Mouse (Mus musculus) small intestine, adult 2 months (tissue): ENCODE measurements around the gene Homer3. TPM values are rescaled to one million over a fixed set of nuclear protein-coding genes. Genes with fewer than 3 reads are reported as not detected.

Experiments
- H3K27ac ChIP-seq: fragments of 200-500 bp; 2 replicates; pipeline ENCODE4 v1.5.1; 2012; ENCODE audit warnings: low read depth, low read length, control low read depth, inconsistent platforms; ENCODE audit not compliant: insufficient read depth
- H3K27me3 ChIP-seq: fragments of 200-500 bp; 2 replicates; pipeline ENCODE4 v1.6.1; 2012; ENCODE audit warnings: mild to moderate bottlenecking, moderate library complexity, low read length, inconsistent platforms; ENCODE audit not compliant: control insufficient read depth, insufficient read depth
- H3K36me3 ChIP-seq: fragments of 200-500 bp; 2 replicates; pipeline ENCODE4 v1.6.1; 2012; ENCODE audit warnings: mild to moderate bottlenecking, low read length, control low read depth, inconsistent platforms; ENCODE audit not compliant: control insufficient read depth, insufficient read depth
- H3K4me1 ChIP-seq: fragments of 200-500 bp; 2 replicates; pipeline ENCODE4 v1.6.1; 2012; ENCODE audit warnings: low read length, inconsistent platforms, mixed read lengths; ENCODE audit not compliant: control insufficient read depth, insufficient read depth, insufficient read length
- H3K4me3 ChIP-seq: fragments of 200-500 bp; 2 replicates; pipeline ENCODE4 v1.5.1; 2012; ENCODE audit warnings: low read depth, mild to moderate bottlenecking, control low read depth, inconsistent platforms, low read length, moderate library complexity
- CTCF ChIP-seq: fragments of 200-500 bp; IDR thresholded peaks from 2 replicates; pipeline ENCODE4 v1.5.1; 2012; ENCODE audit warnings: low read depth, mild to moderate bottlenecking, control low read depth, inconsistent platforms, low read length, moderate library complexity, mixed read lengths; ENCODE audit not compliant: insufficient replicate concordance, insufficient read length; ENCODE audit errors: extremely low read depth
- POLR2A ChIP-seq: fragments of 200-500 bp; IDR thresholded peaks from 2 replicates; pipeline ENCODE4 v1.6.1; 2012; ENCODE audit warnings: low read depth, mild to moderate bottlenecking, control low read depth, inconsistent platforms, low read length, moderate library complexity
- WGBS: fragments of 180-500 bp; shearing (Covaris S2); methylation state at CpG from one replicate; pipeline ENCODE4 v1.1.7; 2018; 5-methylcytosine and 5-hydroxymethylcytosine counted together
- polyA plus RNA-seq: library from polyadenylated mRNA; depleted of rRNA; stranded (reverse); fragments of >200 nt; gene quantifications from 2 replicates; pipeline ENCODE4 v1.2.3, GENCODE M21; 2012

Gene Homer3
- polyA plus RNA-seq, 1 experiment, result 9.4 TPM

- 33% methylated on average over 14 of the region's 14 CpGs for WGBS
- TF ChIP-seq POLR2A (no peak), CTCF (no peak)
- H3K4me3 ChIP-seq, result no peak within 1 kb of the TSS
Measured at GRCm38 (mm10) chr8:70329124-70329834, 46.7 kb downstream of the Homer3 start, which contains the start of gene Gdf1. TSS of gene Gdf1 (plus strand) at chr8:70329817.

DNA sequence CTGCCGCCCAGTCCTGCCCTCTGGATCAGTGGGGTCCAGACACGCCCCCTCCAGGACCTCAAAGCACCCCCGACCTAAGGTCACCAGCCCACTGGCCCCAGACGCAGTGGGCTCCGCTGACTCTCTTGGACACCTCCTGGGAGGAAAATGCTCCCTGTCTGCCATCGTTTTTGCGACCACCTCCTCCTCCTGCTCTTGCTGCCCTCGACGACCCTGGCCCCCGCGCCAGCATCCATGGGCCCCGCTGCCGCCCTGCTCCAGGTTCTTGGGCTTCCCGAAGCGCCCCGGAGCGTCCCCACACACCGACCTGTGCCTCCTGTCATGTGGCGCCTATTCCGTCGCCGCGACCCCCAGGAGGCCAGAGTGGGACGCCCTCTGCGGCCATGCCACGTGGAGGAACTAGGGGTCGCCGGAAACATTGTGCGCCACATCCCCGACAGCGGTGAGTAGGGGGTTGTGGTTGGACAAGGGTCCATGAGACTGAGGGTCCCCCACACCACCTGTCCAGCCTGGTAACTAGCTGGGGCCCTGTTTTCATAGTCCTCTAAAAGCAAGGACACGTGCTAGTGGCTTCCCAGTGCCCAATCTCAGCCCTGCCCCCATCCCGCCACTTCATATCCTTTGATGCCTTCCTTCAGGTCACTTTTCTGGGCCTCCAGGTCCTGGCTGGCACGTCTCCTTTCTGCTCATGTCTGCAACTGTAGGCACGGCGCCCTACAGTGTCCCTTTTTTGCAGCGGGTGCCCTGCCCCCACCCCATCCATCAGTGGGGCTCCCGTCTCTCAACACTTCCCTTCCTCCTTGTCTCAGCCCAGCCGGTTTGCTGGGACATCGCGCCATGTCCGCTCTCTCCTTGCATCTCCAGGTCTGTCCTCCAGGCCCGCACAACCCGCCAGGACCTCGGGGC is 47.5 kb downstream of the Homer3 start:
- Histone ChIP-seq H3K27ac (no peak overlapping the region), H3K4me3 (no peak overlapping the region), H3K4me1 (no peaks in the 10 kb centered on the region), H3K36me3 (peaks cover 43% of the 10 kb centered on the region), H3K27me3 (no peaks in the 10 kb centered on the region)
- WGBS, result 35% methylated on average over 45 of the region's 45 CpGs
- TF ChIP-seq CTCF (no peak), POLR2A (no peak)

More at GRCm38 (mm10) chr8:70329124-70329834, 46.7 kb downstream of the Homer3 start, which contains the start of gene Gdf1:
- Histone ChIP-seq H3K4me1 (no peaks in the 10 kb centered on the region), H3K27ac (no peak within 1 kb of the TSS), H3K36me3 (peaks cover 35% of the 10 kb centered on the region), H3K27me3 (no peaks in the 10 kb centered on the region)

DNA sequence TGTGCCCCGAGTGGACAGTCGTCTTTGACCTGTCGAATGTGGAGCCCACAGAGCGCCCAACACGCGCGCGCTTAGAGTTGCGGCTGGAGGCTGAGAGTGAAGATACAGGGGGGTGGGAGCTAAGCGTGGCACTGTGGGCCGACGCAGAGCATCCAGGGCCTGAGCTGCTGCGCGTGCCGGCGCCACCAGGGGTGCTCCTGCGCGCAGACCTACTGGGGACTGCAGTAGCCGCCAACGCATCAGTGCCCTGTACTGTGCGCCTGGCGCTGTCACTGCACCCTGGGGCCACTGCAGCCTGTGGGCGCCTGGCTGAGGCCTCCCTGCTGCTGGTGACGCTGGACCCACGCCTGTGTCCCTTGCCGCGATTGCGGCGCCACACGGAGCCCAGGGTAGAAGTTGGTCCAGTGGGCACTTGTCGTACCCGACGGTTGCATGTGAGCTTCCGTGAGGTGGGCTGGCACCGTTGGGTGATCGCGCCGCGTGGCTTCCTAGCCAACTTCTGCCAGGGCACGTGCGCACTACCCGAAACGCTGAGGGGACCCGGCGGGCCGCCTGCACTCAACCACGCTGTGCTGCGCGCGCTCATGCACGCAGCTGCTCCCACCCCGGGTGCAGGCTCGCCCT is 48.2 kb downstream of the Homer3 start:
- TF ChIP-seq CTCF (no peak), POLR2A (no peak)
- Histone ChIP-seq H3K27me3 (no peaks in the 10 kb centered on the region), H3K27ac (no peak overlapping the region), H3K36me3 (peaks cover 51% of the 10 kb centered on the region), H3K4me3 (no peak overlapping the region), H3K4me1 (no peaks in the 10 kb centered on the region)
- WGBS, result 76% methylated on average over 53 of the region's 53 CpGs

DNA sequence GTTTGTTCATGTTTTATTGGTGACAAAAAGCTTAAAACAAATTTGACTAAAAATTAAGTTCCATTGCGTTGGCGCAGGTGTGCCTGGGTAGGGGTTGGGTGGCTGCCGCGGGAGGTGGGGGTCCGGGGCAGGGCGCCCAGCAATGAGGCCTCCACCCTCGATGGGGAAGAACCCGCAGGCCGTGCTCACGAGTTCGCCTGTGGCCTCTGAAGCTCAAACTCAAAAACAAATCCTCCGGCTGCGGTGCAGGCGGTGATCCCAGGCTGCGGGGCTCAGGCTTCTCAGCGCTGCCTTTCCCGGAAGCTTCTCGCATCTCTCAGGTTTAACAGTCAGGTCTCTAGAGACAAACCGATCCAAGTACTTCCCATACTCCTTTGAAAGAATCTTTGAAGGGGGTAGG is 48.9 kb downstream of the Homer3 start:
- Histone ChIP-seq H3K36me3 (peaks cover 57% of the 10 kb centered on the region), H3K27me3 (no peaks in the 10 kb centered on the region), H3K4me1 (no peaks in the 10 kb centered on the region), H3K4me3 (no peak overlapping the region), H3K27ac (no peak overlapping the region)
- no peak for TF ChIP-seq CTCF
- TF ChIP-seq POLR2A, result no peak
- WGBS, result 95% methylated on average over 19 of the region's 19 CpGs

DNA sequence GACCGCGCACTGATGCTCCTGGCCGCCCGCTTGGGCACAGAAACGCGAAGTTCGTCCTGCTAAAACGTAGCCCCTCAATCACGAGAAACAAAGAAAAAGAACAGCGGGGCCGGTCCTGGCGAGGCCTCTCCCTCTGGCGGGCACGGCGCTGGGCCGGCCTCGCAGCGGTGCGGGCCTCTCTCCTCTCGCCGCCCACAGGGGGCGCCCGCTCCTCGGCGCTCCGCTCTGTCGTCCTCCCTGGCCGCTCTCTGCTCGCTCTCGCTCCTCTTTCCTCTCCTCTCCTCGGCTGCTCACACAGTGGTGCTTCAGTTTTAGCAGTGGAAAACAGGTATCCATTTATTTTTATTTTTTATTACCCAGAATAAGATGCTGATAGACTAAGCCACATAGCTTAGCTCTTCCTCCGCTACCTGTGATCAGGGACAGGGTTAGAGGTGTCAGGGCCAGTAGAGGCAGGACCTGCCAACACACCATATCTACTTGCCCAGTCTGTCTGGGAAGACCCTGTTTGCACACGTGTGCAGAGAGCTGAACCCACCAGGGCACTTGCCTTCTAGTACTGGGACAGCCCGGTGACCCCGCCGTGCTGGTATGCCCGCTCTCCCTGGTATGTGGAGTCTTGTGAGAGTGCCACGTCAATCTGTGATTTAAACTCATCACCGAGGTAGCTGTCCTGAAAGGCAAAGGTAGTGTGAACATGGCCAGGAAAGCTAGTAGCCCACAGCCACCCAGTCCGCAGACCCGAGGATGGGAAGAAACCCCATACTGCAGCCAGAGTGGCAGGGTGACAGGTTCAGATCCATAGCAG is 49.6 kb downstream of the Homer3 start:
- Histone ChIP-seq H3K4me1 (no peaks in the 10 kb centered on the region), H3K27me3 (no peaks in the 10 kb centered on the region), H3K27ac (no peak overlapping the region), H3K4me3 (no peak overlapping the region), H3K36me3 (peaks cover 64% of the 10 kb centered on the region)
- TF ChIP-seq POLR2A (no peak), CTCF (peak; percentile 56)
- 71% methylated on average over 40 of the region's 41 CpGs for WGBS

DNA sequence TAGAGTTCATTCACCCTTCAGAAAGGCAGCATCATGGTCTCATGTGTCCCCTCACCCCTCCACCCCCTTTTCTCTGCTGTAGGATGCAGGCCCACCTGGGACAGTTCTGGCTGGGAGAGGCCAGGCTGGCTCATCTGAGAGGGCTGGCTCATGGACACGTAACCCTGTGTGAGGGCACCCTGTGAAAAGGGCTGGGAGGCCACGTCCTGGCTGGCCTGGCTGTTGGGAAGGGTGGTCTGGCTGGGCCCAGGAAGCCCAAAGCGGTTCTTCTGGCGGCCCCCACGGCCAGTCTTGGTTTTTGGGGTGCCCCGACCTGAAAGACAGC is 50.2 kb downstream of the Homer3 start:
- H3K4me3 ChIP-seq, result no peak overlapping the region
- H3K27me3 ChIP-seq, result no peaks in the 10 kb centered on the region
- no peak overlapping the region for H3K27ac ChIP-seq
- H3K4me1 ChIP-seq, result no peaks in the 10 kb centered on the region
- TF ChIP-seq POLR2A (no peak), CTCF (no peak)
- 96% methylated on average over 6 of the region's 6 CpGs for WGBS
- H3K36me3 ChIP-seq, result peaks cover 70% of the 10 kb centered on the region
